Mouse (Mus musculus): ENCODE data around the gene Shisa9. TPM values are rescaled to one million over a fixed set of nuclear protein-coding genes. Genes with fewer than 3 reads are reported as not detected.

The Shisa9 gene
- total RNA-seq, 2 experiments from 2014 or later: 68.1 to 71.7 TPM

DNA sequence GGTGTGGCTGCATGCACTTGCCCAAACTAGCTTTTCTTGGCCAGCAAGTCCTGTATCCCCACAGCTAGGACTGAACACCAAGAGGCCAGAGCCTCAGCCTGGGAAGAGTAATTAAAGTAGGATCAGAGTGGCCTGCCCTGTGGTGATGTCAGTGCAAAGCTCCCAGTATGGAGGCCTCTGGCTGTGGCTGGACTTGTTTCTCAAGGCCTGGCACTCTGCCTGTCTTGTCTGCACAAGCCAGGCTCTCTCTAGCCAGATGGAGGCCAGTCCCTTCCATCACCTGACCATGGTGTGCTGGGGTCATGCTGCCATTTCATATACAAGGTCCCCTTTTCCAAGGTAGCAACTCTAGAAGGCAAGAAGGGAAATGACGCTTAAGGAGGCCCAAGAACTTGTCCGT, 51.0 kb downstream of the Shisa9 start:
- intact Hi-C loops (cut with DNase I): no loop called here
- no peak for DNase-seq (ENCODE audit: low spot score in 2 of 2)

DNA sequence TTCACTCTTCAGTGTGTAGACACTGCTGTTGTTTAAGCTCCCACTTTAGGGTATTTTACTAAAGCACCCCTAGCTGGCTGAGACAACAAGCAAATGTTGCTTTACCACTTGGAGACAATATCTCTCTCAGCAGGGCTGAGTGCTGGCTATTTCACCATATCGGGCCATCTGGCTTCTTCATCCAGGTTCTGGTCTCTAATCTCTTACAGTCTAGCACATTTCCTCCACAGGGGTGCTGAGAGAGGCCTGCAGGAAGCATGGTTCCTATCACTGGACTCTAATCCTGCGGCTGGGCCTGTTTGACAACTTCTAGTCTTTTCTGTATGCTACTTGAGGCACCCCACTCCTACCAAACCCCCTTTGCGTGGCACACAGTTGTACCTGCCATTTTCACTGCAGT, 51.7 kb downstream of the Shisa9 start:
- intact Hi-C loops (cut with DNase I): no loop called here
- no peak for DNase-seq (ENCODE audit: low spot score in 2 of 2)

DNA sequence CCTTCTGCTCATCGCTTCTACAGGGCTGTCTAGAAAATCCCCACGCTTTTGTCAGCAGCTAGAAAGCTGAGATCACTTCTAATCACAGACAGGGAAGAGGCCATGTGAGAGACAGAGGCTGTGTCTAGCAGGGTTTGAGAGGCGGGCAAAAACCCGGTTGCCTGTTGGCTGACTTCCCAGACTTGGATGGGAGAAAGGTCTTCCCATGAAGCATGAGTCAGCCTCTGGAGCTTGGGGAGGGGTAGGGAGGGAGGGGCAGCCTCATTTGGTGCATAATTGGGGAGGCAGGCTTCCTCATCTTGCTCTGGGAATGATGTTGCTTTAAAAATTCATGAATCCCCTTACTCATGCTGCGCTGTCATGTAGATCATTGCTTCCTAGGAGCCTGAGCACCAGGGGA, 57.0 kb downstream of the Shisa9 start:
- DNase-seq (ENCODE audit: low spot score in 2 of 2): peak; percentile 37 to 65
- intact Hi-C loops (cut with DNase I): no loop called here

DNA sequence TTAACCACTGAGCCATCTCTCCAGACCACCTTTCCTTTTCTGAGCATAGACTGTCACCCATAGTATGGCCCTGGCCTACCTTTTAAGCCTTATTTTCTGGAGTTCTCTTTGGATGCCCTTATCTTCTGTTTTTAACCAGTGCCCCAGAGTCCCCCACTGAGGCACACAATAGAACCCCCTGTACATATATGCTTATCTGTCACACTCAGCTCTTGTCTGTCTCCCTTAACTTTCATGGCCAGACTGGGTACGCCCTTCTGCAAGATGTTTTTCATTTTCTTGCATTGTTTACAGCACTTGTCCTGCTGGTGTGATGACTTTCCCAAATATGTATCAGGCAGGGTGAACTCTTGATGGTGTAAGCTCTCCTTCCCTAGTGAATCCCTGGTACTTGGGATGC, 68.1 kb downstream of the Shisa9 start:
- intact Hi-C loops (cut with DNase I): no loop called here
- no peak for DNase-seq (ENCODE audit: low spot score in 2 of 2)

DNA sequence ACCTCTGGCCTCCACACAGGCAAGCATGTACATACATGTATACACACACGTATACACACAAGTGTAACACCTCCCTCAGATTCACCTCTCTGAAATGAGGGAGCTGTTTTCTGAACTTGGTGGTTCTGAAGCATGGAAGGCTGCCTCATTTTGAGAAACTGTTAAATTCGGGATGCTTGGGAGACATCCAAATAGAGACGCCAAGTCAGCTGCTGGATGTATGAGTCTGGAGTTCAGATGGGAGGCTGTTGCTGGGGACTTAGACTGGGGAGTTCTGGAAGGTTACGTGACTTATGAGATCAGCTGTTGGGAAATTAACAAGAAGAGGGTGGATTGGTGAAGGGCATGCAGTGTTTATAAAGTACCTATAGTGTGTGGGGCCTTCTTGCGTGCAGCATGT, 88.7 kb downstream of the Shisa9 start:
- intact Hi-C loops (cut with DNase I): no loop called here

DNA sequence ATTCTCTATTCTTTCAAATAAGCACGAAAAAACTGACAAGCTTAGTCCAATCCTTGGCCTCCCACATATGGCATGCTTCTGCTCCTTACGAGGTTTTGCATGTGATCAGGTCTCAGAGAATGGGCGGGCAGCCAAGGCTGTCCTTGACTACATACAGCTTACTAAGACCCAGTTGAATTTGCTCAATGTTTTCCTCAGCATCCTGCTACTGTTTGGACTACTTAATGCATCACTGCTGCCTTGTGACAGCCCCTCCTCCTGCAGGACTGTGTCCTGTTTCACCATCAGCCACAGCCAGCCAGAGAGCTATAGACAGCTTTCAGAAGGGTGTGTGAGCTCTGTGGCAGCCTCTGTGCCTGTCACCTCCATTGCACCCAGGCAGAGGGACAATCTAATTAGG, 92.4 kb downstream of the Shisa9 start:
- intact Hi-C loops (cut with DNase I): no loop called here
- peak; percentile 23 to 35 for DNase-seq (ENCODE audit: low spot score in 2 of 2)

More for the DNA sequence above, 88.7 kb downstream of the Shisa9 start:
- peak in 1 of 2 experiments; percentile 59 for DNase-seq (ENCODE audit: low spot score in 2 of 2)

DNA sequence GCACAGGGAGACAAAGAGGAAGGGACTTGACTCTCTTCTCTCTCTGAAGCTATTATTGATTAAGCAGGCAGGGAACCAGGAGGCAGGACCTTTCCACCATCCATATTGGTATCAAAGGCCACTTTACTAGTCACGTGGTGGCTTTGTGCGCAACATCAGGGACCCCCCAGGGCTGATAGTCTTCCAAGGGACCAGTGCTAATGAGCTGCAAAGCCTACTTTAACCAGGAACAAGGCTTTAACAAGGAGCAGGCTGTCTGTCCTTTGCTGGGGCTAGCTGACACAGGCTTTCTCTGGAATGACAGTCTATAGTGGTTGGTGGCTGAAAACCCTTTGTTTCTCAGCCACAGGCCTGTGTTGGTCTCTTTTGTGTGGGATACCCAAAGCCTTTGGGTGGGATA, 92.8 kb downstream of the Shisa9 start:
- intact Hi-C loops (cut with DNase I): no loop called here
- no peak for DNase-seq (ENCODE audit: low spot score in 2 of 2)

DNA sequence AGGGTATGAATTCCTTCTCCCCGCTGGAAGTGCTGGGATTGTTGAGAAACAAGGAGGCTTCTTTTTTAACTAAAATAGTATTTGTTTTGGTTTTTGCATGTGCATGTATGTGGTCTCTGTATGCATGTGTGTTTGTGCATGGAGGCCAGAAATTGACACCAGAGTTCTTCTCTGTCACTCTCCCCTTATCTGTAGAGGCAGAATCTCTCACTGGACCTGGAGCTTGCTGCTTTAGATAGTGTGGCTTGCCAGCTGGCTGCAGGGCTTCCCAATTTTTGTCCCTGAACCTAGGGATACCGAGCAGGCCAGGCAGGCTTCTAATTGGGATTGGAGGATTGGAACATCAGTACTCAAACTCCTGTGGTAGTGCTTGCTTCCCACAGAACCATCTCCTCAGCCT, 99.2 kb downstream of the Shisa9 start:
- intact Hi-C loops (cut with DNase I): no loop called here
- DNase-seq (ENCODE audit: low spot score in 2 of 2): no peak

DNA sequence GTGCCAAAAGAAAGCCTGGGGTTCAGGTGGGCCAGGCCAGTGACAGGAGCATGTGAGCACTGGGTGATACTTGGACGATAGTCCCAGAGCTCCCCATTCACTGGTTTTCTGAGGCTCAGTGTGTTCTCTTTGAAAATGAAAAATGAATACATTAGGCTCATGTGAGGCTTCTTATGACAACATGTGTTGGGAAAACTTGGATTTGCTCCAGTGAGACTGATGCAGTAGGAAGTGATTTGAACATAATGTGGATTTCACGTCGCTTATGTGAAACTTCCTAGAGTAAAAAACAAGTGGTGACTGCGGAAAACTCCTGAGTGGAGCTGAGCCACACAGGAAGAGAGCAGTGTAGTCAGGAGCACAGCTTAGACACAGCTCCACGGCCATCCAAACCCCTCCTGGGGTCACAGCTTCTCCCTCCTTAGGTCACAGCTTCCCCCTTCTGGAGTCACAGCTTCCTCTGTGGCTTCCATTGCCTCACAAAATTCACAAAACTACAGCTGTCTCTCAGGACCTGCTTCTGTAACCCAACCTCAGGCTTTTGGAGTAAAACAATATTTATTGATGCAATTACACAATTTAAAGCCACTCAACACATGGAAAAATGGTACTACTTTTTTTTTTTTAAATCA, 106.8 kb downstream of the Shisa9 start:
- intact Hi-C loops (cut with DNase I): no loop called here
- peak in 1 of 2 experiments; percentile 55 for DNase-seq (ENCODE audit: low spot score in 2 of 2)

DNA sequence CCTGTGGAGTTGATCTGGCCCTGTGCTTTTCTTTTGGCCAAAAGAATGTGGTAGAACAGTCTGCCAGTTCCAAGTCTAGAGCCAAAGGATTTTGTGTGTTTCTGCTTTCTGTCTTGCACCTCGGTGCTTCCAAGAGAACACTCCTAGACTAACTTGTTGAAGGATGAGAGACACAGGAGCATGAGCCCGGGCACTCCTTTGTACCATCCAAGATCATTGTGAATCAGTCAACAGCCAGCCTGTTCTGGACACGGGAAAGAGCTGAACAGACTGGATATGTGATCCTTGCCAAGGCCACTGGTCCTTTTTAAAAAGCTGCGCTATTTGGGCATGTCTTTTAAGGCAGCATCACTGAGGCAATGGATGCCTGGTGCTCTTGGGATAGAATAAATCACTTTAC, 109.3 kb downstream of the Shisa9 start:
- no peak for DNase-seq (ENCODE audit: low spot score in 2 of 2)
- intact Hi-C loops (cut with DNase I): no loop called here

DNA sequence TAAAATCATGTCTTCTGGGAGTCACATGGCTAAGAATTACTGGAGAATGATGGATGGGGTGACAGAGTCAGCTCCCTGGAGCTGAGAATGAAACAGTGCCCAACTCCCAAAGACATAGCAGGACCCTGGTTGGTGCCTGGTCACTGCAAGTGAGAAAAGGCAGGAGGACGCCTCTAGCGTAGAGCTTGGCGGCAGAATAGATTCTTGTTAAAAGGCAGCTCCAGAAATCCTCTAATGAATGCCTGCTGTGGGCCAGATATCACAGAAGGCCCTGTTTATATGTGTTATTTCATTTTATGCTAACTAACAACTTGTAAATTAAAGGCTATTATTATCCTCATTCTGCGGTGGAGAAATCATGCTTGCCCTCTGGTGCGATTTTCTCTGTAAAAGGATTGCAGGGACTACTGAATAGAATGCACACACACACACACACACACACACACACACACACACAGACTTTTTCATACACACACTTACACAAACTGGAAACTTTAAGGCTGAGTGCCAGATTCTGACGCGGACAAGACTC, 110.9 kb downstream of the Shisa9 start:
- DNase-seq (ENCODE audit: low spot score in 2 of 2): no peak
- intact Hi-C loops (cut with DNase I): no loop called here

DNA sequence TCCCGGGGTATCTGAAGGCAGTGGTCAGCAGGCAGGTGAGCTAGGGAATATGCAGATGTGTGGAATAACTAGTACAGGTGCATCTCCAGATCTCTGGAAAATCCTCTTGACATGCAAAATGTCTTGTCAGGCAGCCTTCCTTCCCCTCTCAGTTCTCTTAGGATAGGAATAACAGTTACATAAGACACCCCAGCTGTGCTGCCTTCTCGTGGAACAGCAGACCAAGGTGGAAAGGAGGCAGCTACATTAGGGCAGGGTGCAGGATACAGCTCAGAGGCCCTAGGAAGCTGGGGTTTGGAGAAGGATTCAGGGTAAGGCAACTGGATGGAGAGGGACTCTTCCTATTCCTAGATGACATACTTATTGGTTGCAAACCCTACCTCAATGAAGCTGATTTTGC, 111.5 kb downstream of the Shisa9 start:
- intact Hi-C loops (cut with DNase I): no loop called here
- peak in 1 of 2 experiments; percentile 39 for DNase-seq (ENCODE audit: low spot score in 2 of 2)

DNA sequence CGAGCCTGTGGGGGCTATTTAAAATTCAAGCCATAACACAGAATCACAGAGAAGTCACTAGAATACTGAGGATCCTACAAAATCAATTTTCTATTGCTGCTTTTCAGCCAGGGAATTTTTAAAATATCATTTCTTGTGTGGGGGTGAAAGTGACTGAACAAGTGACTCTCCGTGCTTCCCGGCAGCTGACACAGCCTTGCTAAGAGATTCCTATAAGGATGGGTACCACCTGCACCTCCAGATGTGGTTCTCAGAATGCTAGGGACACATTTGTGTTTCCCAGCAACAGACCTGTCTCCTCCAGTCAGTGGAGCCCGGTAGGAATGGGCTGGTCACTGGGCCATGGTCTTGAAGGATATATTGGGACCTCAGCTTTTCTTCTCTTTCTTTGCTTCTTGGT, 124.5 kb downstream of the Shisa9 start:
- intact Hi-C loops (cut with DNase I): no loop called here
- peak in 1 of 2 experiments; percentile 60 for DNase-seq (ENCODE audit: low spot score in 2 of 2)

DNA sequence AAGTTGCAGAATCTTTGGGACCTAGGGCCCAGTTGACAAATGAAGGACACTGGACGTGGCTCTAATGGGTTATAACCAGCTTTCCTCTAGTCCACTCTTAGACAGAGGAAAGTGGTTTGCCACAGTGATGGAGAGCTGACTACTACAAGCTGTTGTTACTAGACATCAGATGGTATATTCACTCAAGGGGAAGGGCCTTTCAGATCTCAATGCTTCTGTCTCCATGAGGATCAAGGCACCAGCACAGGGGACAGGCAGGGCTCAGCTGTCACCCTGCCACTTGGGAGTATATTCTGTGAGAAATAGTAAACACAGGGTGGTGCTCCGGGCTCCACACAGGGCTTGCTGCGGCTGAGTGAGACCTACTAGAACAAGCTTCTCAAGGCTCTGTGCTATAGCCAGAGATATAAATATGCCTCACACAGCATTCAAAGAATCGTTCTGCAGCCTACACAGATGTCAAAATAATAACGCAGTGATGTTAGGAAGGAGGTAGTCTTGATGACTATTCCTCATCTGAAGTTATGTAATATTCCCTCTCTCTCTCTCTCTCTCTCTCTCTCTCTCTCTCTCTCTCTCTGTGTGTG, 127.0 kb downstream of the Shisa9 start:
- intact Hi-C loops (cut with DNase I): no loop called here
- DNase-seq (ENCODE audit: low spot score in 2 of 2): peak; percentile 46 to 68

DNA sequence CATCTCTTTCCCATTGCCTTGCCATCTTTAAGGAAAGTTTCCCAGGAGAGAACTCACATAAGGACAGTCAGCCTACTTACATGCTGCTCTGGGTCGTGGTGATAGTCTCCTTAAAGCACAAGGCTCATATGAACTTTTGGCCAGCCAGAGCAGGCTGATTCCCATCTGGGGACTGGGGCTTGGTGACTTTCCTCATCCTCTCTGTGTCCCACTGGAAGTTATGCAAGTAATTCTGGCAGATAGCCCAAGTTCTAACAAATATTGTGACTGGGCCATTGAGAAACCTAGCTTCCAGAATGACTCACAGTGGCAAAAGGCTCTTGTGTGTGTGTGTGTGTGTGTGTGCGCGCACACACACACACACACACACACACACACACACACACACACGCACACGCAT, 130.5 kb downstream of the Shisa9 start:
- intact Hi-C loops (cut with DNase I): loop anchor here (2.0 kb wide), 1 partner anchor 130 kb away; the partner anchor contains the start of gene Shisa9
- no peak for DNase-seq (ENCODE audit: low spot score in 2 of 2)

DNA sequence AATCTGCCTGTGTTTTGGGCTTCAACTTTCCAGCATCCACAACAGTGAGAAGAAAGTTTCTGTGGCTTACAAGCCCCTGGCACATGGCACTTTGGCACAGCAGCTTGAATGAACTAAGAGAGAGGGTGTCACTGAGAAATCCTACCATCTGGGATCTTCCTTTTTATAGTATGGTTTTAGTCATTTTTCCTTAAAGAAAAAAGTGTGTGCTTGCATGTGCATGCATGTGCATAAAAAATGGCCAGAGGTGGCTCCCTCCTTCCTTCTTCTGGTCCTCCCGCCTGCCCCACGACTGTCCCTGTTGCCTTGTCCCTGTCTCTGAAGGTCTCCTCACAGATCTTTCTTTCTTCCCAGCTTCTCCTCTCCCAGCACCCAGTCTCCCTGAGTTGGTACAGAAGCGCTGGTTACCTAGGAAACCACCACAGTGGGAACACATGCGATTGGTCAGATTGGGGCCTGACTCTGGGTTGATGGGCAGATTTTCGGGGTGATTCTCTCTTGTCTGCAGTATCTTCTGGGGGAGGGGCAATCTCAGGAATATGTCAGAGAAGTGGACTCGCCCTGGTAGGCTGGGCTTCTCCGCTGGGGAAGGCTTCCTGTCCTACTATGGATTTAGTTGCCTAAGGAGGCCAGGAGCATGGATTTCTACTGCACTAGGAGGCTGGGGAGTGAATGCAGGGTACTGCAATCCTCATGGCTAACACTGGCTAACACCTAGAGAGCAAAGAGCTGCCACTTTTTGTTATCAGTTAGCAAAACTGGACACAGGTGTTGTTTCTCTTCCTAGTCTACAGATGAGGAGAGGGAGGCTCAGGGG, 131.3 kb downstream of the Shisa9 start:
- DNase-seq (ENCODE audit: low spot score in 2 of 2): peak; percentile 67 to 88
- intact Hi-C loops (cut with DNase I): loop anchor here (2.0 to 5.0 kb wide), 2 partner anchors 82 to 130 kb away; partner anchors contain the start of gene Shisa9

DNA sequence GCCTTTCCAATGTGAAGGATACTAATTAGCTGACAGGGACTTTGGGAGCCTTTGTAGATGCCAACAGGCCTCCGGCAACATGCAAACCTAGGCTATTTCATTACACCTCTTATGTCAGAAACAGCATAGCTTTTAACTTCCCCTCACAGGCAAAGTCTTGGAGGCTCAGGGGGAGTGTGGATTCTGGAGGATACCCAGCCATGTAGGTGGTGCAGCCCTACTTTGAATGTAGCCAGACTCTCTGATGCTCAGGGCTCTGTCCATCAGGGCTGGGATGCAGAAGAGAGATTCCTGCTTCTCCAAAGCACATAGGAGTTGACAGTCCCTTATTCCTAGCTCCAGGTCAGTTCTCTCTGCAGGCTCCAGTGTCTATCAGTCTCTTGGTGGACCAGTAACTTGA, 133.0 kb downstream of the Shisa9 start:
- peak in 1 of 2 experiments; percentile 61 for DNase-seq (ENCODE audit: low spot score in 2 of 2)
- intact Hi-C loops (cut with DNase I): loop anchor here (5.0 kb wide), 1 partner anchor 80 kb away; no protein-coding TSS in a partner anchor

DNA sequence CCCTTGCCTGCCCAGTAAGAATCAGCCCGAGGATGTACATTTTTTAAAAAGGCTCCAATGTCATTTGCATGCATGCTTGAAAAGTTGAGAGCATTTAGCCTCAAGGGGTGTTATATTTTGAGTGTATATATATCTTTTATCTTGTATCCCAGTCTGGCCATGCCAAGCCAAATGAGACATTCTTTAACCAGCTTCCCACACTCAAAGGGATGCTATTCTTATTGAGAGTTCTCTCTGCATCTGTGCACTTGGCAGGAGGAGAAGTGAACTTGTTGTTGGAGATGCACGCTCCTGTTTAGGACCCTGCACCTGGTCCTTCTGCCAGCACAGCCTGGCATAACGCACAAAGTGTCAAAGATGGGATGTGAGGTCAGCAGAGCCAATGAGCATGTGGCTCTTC, 135.6 kb downstream of the Shisa9 start:
- DNase-seq (ENCODE audit: low spot score in 2 of 2): peak in 1 of 2 experiments; percentile 80
- intact Hi-C loops (cut with DNase I): loop anchor here (5.0 kb wide), 1 partner anchor 78 kb away; no protein-coding TSS in a partner anchor

DNA sequence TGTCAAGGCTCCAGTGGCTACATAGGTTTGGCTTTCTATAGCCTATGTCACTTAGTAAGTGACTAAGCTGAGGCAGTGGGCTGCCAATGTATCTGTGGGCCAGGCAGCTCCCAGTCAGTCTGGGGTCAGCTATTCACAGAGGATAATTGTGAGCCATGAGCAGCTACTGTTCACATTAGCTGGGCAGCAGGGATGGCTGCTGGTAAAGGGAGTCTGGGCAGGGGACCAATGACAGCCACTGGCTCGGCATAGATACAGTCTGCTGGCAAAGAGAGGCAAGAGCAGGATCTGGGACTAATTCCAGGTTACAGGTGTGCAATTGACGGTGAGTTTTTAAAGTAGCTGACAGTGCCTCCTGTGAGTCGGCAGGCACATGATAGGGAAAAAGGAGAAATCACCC, 145.9 kb downstream of the Shisa9 start:
- intact Hi-C loops (cut with DNase I): no loop called here
- no peak for DNase-seq (ENCODE audit: low spot score in 2 of 2)

DNA sequence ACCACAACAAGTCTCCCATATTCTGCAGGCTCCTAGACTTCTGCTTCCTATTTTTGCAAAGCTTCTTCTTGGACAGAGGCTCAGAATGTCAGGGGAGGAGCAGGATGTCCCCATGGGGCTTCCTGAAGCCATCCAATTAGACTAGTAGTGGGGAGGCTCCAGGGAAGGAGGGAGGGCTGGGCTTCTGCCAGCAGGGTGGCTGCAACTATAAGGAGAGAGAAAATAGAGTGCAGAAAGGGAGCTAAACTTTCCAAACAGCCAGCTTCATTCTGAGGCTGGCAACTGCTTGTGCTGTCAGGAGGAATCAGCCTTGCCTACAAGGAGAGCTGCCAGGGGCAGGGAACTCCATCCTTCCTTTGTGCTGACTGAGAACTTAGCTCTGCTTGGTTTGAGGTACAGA, 162.8 kb downstream of the Shisa9 start:
- intact Hi-C loops (cut with DNase I): no loop called here
- DNase-seq (ENCODE audit: low spot score in 2 of 2): peak; percentile 12 to 37
